Mouse (Mus musculus) liver, embryonic 15.5 days (tissue): ENCODE measurements around the gene Tmem39a. TPM values are rescaled to one million over a fixed set of nuclear protein-coding genes. Genes with fewer than 3 reads are reported as not detected.
A peak's percentile ranks its signal among the peaks of the same experiment; 100 is the strongest.

ENCODE experiments used
- ATAC-seq: fragments of 200-750 bp; cut with Nextera tagmentation; 2 replicates; pipeline ENCODE4 v1.8.0; 2017; ENCODE audit warnings: moderate number of reproducible peaks, mild to moderate bottlenecking, moderate library complexity; ENCODE audit not compliant: insufficient read depth
- H3K27ac ChIP-seq: fragments of 300-500 bp; sonication (generic); replicated peaks from 2 replicates; pipeline ENCODE4 v1.5.1; 2015; ENCODE audit warnings: mild to moderate bottlenecking, inconsistent platforms
- H3K27me3 ChIP-seq: fragments of 300-500 bp; sonication (generic); 2 replicates; pipeline ENCODE4 v1.6.1; 2015; ENCODE audit warnings: mild to moderate bottlenecking, inconsistent platforms
- H3K36me3 ChIP-seq: fragments of 300-500 bp; sonication (generic); replicated peaks from 2 replicates; pipeline ENCODE4 v1.6.1; 2015; ENCODE audit warnings: moderate library complexity, mild to moderate bottlenecking, inconsistent platforms
- H3K4me1 ChIP-seq: fragments of 300-500 bp; sonication (generic); replicated peaks from 2 replicates; pipeline ENCODE4 v1.6.1; 2015; ENCODE audit warnings: inconsistent platforms
- H3K4me2 ChIP-seq: fragments of 300-500 bp; sonication (generic); 2 replicates; pipeline ENCODE4 v1.6.1; 2015; ENCODE audit warnings: moderate library complexity, mild to moderate bottlenecking, inconsistent platforms
- H3K4me3 ChIP-seq: fragments of 300-500 bp; sonication (generic); replicated peaks from 2 replicates; pipeline ENCODE4 v1.5.1; 2015; ENCODE audit warnings: mild to moderate bottlenecking, inconsistent platforms
- H3K9ac ChIP-seq: fragments of 300-500 bp; sonication (generic); 2 replicates; pipeline ENCODE4 v1.6.1; 2015; ENCODE audit warnings: moderate library complexity, mild to moderate bottlenecking, inconsistent platforms
- H3K9me3 ChIP-seq: fragments of 300-500 bp; sonication (generic); replicated peaks from 2 replicates; pipeline ENCODE4 v1.6.1; 2016; ENCODE audit warnings: inconsistent platforms
- WGBS: fragments of 180-500 bp; shearing (Covaris S2); methylation state at CpG from one replicate; pipeline ENCODE4 v1.1.7; 2015; ENCODE audit warnings: mixed read lengths; ENCODE audit not compliant: insufficient replicate concordance; 5-methylcytosine and 5-hydroxymethylcytosine counted together
- polyA plus RNA-seq: library from polyadenylated mRNA; unstranded; fragments of >200 nt; fragmentation: Nextera tagmentation; extraction: Ambion mirVana; gene quantifications from 2 replicates; pipeline ENCODE4 v1.2.1, GENCODE M21; 2015

Gene Tmem39a
- polyA plus RNA-seq: 31.4 and 38.1 TPM in 2 replicates

DNA sequence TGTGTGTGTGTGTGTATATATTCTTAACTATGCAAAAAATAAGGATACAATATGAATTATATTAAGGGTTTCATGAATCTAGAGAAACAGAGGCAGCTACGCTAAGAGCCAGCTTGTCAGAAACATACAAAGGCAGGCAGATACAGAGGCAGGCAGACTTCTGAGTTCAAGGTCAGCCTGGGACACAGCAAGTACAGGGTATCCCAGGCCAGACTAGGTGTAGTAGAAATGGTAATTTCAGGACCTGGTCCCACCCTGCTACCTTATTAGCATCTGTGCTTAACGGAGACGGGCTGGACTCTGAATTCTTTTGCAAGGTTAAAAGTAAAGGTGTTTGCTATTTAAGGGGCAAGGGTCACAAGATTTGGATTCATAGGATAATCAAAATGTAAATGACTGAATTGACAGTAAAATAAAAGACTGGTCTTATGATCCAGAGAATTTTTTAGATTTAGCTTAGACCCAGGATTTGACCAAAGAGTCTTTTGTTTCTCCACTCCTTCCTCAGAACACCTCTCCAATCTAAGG is at the start of gene Tmem39a:
Tmem39a (plus strand) TSS at position 478 of the 528 bp plus-strand sequence.
- Histone ChIP-seq H3K4me3 (no peak within 1 kb of the TSS), H3K9ac (no peak within 1 kb of the TSS), H3K27ac (no peak within 1 kb of the TSS), H3K9me3 (no peaks in the 10 kb centered on the region), H3K27me3 (peaks cover 34% of the 10 kb centered on the region), H3K36me3 (no peaks in the 10 kb centered on the region), H3K4me1 (peaks cover 8% of the 10 kb centered on the region), H3K4me2 (no peak within 1 kb of the TSS)
- 74% methylated on average over 3 of the region's 3 CpGs for WGBS
- no peak for ATAC-seq

DNA sequence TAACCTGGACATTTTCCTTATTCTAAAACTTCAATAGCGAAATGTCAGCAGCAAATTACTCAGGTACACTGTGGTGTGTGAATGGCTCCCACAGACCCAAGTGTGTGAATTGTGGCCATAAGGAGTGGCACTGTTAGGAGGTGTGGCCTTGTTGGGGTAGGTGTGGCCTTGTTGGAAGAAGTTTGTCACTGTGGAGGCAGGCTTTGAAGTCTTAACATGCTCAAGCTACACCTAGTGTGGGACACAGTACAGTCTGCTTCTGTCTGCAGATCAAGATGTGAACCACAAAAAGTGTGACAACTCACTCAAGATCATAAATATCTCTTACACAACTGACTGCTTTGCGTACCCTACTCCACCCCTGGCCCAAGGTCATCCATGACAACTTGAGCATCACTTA is 47.7 kb upstream of the Tmem39a start:
- Histone ChIP-seq H3K9me3 (no peaks in the 10 kb centered on the region), H3K36me3 (peaks cover 44% of the 10 kb centered on the region), H3K4me3 (no peak overlapping the region), H3K4me1 (no peaks in the 10 kb centered on the region), H3K27ac (no peak overlapping the region), H3K4me2 (no peak overlapping the region), H3K27me3 (no peaks in the 10 kb centered on the region), H3K9ac (no peak overlapping the region)
- 85% methylated on average over 2 of the region's 2 CpGs for WGBS
- ATAC-seq: no peak

DNA sequence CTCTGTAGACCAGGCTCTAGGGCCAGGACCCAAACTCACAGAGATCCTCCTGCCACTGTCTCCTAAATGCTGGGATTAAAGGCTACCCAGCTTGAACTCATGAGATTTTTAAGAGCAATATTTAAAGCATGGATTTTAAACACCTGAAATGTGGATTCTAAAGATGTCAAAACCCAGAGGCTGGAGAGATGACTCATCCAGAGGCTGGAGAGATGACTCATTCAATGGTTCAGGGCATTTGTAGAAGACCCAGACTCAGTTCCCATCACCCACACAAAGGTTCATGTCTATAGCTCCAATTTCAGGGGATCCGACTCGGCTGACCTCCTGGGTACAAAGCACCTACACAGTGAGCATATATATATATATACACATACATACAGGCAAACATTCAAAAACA is 39.4 kb upstream of the Tmem39a start:
- Histone ChIP-seq H3K9me3 (no peaks in the 10 kb centered on the region), H3K4me3 (no peak overlapping the region), H3K9ac (no peak overlapping the region), H3K36me3 (peaks cover 23% of the 10 kb centered on the region), H3K4me1 (peaks cover 22% of the 10 kb centered on the region), H3K4me2 (no peak overlapping the region), H3K27me3 (no peaks in the 10 kb centered on the region), H3K27ac (no peak overlapping the region)
- 95% methylated on average over 2 of the region's 2 CpGs for WGBS
- ATAC-seq: no peak

DNA sequence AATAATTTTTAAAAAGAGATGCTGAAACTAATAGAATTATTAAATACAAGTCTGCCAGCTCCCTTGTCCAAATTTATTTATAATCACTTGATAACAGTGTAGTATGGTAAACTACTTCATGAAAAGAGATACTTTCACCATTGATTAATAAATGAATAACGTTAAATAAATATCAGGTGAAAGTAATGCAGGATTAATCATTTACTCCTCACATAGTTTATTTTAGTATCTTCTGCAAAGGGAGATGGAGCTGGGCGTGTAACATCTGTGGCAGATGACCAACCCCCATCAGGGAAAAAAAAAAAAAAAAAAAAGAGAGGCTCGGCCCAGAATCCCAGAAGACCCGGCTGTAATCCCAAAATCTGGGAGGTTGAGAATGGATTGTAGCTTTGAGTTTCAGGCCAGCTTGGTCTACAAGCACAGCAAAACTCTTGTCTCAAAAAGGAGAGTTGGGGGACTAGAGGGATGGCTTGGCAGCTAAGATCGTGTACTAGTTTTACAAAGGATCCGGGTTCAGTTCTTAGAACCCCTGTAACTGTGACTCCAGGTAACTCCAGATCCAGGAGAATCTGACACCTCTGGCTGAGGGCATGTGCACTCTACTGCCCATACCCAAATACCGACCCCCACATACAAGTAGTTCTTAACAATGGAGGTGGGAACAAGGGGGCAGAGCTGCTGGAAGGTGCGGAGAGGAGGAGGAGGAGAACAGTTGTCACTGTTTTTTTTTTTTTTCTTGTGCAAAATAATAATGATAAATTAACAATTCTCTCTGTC is 37.1 kb upstream of the Tmem39a start:
- no peak for ATAC-seq
- Histone ChIP-seq H3K4me3 (peak overlapping the region; percentile 100), H3K36me3 (peaks cover 26% of the 10 kb centered on the region), H3K9ac (peak overlapping the region; percentile 98), H3K4me1 (peaks cover 22% of the 10 kb centered on the region), H3K27me3 (no peaks in the 10 kb centered on the region), H3K9me3 (no peaks in the 10 kb centered on the region), H3K4me2 (peak overlapping the region; percentile 84), H3K27ac (no peak overlapping the region)
- 21% methylated on average over 8 of the region's 8 CpGs for WGBS

DNA sequence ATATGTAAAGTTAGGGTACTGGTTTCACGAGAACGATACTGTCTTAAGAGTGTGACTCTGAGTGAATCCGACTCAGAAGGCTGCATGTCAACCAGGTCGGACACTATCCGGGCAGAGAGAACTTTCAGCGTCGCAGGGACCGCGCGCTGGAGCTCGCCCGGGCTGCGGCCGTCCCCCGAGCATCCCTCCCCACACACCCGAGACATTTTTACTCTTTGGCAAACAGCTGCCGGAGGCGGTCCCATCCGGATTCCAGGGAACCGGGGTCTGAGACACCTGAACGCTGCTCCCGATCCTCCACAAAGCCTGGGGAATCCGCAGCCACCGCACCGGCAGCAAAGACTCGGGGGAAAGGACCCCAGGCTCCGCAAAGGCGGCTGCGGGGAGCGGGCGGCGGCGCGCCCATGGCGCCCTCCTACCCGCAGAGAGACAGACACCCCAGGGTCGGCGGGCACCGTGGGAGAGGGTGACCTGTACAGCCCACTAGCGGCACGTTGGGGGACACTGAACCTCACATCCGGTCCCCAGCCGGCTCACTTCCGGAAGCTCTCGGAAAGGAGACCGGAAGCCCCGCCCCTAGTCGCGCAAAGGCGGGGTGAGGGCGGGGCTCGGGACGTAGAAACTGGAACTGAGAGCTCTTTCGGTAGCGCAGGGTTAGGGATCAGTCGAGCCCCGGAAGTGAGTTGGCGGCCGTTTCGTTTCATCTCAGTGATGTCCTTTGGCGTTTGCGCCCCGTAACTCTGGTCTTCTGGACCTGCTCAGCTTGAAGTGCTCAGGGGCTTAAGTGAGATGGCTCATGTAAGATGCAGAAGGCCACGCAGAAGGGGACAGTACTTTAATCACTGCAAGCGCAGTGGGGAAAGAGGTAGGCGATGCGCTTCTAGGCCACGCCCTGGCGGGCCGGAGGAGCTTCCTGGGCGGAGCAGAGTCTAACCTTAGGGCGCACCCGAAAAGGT is 36.1 kb upstream of the Tmem39a start, which contains the start of gene Timmdc1:
Timmdc1 (minus strand) TSS at position 535 of the 956 bp plus-strand sequence.
- Histone ChIP-seq H3K9ac (peak within 1 kb of the TSS; percentile 98), H3K4me3 (peak within 1 kb of the TSS; percentile 100), H3K4me2 (peak within 1 kb of the TSS; percentile 84), H3K9me3 (no peaks in the 10 kb centered on the region), H3K4me1 (peaks cover 22% of the 10 kb centered on the region), H3K36me3 (peaks cover 25% of the 10 kb centered on the region), H3K27me3 (no peaks in the 10 kb centered on the region), H3K27ac (peak within 1 kb of the TSS; percentile 99)
- WGBS: under 1% methylated on average over 73 of the region's 73 CpGs
- peak; percentile 98 for ATAC-seq

GRCm38 (mm10) chr16:38526264-38526663 is 32.2 kb upstream of the Tmem39a start:
- Histone ChIP-seq H3K4me2 (no peak overlapping the region), H3K27ac (no peak overlapping the region), H3K9ac (no peak overlapping the region), H3K4me1 (peaks cover 13% of the 10 kb centered on the region), H3K36me3 (peaks cover 30% of the 10 kb centered on the region), H3K27me3 (no peaks in the 10 kb centered on the region), H3K9me3 (no peaks in the 10 kb centered on the region), H3K4me3 (no peak overlapping the region)
- 62% methylated on average over 6 of the region's 6 CpGs for WGBS
- no peak for ATAC-seq

DNA sequence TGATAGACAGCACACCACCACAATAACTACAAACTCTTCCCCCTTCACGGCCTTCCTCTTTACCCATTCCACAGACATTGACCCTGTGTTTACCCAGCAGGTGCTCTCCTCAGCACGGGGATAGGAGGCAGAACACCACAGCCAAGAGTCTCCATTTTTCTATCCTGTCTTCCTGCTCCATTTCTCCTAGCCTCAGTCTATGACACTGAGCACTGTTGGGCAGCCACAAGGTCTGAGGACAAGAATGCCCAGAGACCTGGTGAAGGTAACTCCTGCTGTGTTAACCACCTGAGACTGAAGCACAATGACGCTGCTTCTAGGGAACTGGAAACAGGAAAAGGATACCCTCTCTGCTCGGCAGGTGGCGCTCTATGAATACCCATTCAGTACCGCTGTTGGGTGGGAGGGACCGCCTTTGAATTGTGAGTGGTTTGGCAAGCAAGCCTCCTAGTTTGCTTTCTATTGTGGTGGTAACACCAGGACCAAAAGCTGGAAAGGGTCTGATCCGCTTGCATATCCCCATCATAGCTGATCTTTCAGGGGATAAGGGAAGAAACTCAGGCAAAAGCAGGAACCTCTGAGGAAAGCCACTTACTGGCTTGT is 21.9 kb upstream of the Tmem39a start:
- 38% methylated on average over 8 of the region's 8 CpGs for WGBS
- ATAC-seq: no peak
- no peak overlapping the region for H3K27ac ChIP-seq

DNA sequence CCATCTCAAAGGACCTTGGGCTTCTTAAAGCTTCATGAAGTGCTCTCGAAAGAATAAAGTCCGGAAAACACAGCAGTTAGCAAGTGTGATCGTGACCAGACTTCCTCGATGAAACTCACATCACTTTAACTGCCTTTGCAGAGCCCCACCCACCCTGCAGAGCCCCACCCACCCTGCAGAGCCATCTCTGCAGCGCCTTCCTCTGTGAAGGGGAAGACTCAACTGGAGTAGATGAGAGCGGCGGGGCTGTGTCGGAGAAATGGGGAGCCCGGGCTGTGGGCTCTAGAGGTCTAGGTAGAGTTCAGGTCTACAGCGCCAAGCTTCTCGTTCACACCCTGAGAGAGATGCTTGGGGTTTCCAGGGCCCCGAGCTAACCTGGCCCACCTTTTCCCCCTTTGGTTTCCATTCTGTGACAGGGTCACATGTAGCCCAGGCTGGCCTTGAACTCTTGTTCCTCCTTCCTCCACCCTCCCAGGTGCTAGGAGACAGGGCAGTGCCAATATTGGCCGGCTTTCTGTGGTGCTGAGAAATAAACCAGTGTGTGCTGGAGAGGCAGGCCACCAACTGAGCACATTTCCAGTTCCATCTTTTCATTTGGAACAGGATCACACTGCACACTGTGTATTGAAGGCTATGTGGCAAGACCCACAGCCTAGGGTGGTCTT is 19.6 kb upstream of the Tmem39a start:
- no peak overlapping the region for H3K4me2 ChIP-seq
- H3K27me3 ChIP-seq: no peaks in the 10 kb centered on the region
- no peak overlapping the region for H3K9ac ChIP-seq
- H3K4me3 ChIP-seq: no peak overlapping the region
- WGBS: 65% methylated on average over 13 of the region's 13 CpGs
- no peaks in the 10 kb centered on the region for H3K4me1 ChIP-seq
- H3K36me3 ChIP-seq: peaks cover 30% of the 10 kb centered on the region
- H3K9me3 ChIP-seq: no peaks in the 10 kb centered on the region
- no peak for ATAC-seq
- no peak overlapping the region for H3K27ac ChIP-seq

More for the DNA sequence above, 21.9 kb upstream of the Tmem39a start:
- Histone ChIP-seq H3K4me3 (no peak overlapping the region), H3K9me3 (no peaks in the 10 kb centered on the region), H3K36me3 (peaks cover 23% of the 10 kb centered on the region), H3K4me2 (no peak overlapping the region), H3K27me3 (no peaks in the 10 kb centered on the region), H3K9ac (no peak overlapping the region), H3K4me1 (no peaks in the 10 kb centered on the region)

- 65% methylated on average over 1 of the region's 1 CpGs for WGBS
- Histone ChIP-seq H3K27me3 (peaks cover 10% of the 10 kb centered on the region; the same call in 1 of the 2 replicates), H3K4me2 (no peak overlapping the region), H3K27ac (no peak overlapping the region), H3K4me3 (no peak overlapping the region), H3K4me1 (peaks cover 20% of the 10 kb centered on the region), H3K36me3 (0 out of 2 replicates have a peak, but pooled peaks cover 1% of the 10 kb centered on the region), H3K9me3 (no peaks in the 10 kb centered on the region), H3K9ac (no peak overlapping the region)
- no peak for ATAC-seq
Observed at GRCm38 (mm10) chr16:38548000-38548399, 10.5 kb upstream of the Tmem39a start.
